Mouse (Mus musculus): ENCODE measurements at regions not wholly inside any gene's neighbourhood (a gene's known extent, or its start where the extent isn't known, plus 50 kb on each side); places are given as distances from the start of the nearest gene placed in this dataset.

DNA sequence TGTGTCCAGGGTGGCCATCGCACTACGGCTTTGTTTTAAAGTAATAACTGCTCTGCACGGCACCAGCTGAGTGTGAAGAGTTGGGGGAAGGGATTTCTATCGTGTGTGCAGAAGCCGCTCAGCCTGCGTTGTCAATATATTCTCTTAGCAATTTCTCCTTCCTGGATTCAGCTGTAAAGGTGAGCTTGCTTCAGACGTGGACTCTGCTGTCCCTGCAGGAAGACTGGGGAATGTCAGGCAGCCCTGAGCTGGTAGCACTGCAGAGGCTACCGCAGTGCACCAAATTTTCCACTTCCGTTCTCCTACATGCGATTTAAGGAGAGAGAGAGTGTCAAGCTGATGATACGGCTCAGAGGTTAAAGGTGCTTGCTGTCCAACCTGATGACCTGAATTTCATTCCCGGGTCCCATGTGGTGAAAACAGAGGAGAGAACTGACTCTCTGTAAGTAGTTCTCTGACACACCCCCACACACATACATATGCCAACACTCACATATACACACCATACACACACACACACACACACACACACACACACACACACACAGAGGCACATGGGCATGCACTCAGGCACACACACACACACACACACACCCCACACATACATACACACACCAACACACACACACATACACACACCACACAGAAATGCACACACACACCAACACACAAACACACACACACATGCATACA, 59.9 kb upstream of the Prelid3b start:
- no peak for DNase-seq (ENCODE audit: low spot score)

DNA sequence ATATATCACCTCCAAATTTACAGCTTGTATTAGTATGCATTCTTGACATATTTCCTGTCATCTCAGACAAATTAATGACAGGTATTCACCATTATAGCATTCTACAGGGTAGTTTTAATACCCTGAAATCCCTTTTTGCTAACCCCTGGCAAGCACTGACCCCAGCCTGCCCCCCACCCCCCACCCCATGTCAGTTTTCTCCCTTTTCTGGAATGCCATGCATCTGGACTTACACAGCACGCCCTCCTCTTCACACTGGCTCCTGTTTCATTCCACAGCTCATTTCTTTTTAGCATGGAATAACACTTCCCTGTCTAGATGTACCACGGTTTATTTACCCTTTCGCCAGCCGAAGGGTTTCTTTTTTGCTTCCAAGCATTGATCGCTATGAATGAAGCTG, 67.8 kb upstream of the Prelid3b start:
- no peak for DNase-seq (ENCODE audit: low spot score)

DNA sequence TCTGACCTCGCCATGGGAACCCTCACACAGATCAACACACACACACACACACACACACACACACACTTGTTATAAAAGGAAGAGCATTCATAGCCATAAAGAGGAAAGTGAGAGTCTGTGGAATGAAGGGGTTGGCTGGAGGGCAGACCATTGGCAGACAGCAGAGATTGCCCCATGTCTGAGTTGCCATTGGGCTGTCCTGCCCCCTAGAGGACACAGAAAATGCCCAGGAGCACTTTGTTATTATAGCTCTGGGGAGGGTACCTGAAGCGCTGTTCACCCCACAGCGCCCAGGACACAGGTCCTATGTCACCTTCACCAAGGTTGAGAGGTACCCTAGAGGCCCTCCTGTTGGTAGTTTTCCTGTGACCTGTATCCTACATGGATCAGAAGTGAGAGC, 74.3 kb upstream of the Prelid3b start:
- peak; percentile 4 for DNase-seq (ENCODE audit: low spot score)

DNA sequence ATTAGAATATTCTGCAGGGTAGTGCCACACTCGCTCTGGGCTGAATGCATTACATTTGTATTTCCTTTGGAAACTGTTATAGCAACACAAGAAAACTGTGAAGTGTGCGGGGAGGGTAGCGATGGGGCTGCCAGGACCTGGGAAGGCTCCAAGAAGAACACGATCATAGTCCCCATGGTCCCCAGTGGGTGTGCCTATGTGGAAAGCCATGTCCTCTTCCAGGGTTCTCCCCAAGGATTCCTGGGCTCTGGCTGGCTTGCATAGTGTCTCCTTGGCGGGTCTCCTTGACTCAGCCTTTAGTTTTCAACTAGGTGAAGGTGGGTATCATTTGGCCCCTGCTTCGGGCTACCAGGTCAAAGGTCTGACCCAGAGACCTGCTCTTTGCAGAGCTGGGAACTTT, 74.8 kb upstream of the Prelid3b start:
- no peak for DNase-seq (ENCODE audit: low spot score)

DNA sequence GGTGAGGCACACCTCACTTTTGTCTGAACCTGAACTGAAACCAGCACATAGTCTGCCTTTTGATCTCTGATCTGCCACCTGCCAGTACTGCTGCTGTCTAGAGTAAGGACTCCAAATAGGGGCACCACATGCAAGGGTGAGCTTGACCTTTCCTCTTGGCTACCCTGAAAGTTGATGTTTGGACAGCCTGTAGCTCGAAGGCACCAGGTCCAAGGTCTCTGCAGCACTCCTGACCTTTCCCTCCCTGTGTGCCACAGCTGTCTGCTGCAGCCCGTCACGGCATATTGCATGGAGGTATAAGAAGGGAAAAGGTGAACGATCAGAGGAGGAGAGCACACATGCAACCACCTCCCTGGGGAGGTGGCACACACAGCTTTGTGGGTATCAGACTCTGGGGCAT, 75.9 kb upstream of the Prelid3b start:
- DNase-seq (ENCODE audit: low spot score) = no peak

DNA sequence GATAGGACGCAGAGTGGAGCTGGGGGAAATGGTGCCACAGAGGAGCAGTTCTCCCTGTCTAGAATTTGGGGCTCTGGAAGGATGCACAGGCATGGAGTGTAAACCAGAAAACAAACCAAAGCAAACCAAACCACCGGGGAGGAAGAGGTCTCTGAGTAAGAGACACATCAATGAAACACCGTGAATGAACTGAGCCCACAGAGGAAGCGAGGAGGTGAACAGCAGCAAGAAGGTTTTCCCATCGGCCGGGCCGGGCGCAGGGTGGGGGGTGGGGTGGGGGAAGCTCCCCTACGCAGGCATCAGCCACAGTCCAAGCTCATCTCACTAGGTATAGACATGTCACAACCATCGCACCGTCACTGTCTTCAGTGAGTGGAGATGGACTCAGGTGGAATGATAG, 82.9 kb upstream of the Prelid3b start:
- DNase-seq (ENCODE audit: low spot score) = peak; percentile 14

DNA sequence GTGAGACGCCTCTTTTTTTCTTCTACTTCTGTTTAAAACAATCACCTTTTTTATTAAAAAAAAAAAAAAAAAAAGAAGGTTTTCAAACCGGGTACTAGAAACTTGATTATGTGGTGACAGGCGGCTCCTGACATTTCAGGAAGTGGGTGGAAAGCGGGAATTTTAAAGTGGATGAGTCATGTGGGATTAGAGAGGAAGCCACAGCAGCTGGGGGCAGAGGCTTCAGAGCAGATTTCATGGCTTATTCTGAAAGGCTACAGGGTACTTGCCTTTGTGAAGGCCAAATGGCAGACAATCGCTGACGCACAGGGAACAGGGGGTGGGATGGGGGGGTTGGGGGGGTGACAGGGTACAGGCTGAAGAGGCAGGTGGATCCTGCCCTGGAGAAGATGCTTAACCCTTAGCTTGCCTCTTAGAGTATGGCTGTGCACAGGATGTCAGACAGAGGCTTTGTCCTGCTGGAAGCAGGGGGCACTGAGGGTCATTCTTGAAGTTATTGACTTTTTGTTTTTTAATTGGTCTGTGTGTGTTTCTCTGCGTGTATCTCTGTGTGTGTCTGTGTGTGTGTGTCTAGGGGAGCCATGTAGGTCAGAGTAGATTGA, 81.4 kb upstream of the Zfp831 start:
- DNase-seq (ENCODE audit: low spot score) = no peak

DNA sequence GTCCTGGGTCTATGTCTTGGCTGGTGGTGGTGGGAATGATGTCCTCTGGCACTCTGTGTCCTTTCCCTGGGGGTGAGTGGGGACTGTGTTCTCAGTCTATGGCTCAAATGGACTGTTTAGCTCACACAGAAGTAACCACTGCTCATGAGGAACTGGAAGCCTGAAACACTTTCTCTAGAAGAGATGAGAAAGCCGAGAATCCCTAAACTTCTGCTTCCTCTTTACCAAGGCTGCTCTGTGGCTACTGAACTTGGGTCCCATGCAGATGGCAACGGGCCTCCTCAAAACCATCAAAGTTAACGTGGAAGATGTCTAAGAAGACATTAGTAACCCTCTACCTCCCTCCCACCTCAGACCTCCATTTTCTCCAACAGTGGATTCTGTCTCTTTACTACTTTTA, 79.4 kb upstream of the Zfp831 start:
- no peak for DNase-seq (ENCODE audit: low spot score)

DNA sequence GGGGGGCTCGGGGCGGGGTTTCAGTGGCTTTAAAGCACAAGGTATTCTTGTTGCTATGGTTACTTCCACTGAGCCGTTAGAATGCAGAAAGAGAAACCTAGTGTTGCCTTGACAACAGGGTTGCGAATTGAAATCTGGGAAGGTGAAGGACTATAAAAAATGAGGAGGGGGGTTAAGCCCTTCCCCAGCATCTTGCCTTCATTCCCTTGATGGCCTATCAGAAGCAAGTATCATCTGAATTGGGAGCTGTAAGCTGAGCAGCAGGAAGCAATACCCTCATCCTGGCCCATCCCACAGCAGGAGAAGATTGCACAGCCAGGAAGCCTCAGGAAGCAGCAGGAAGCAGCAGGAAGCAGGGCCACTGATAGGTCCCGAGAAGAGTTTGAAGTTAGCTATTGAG, 78.5 kb upstream of the Zfp831 start:
- no peak for DNase-seq (ENCODE audit: low spot score)

DNA sequence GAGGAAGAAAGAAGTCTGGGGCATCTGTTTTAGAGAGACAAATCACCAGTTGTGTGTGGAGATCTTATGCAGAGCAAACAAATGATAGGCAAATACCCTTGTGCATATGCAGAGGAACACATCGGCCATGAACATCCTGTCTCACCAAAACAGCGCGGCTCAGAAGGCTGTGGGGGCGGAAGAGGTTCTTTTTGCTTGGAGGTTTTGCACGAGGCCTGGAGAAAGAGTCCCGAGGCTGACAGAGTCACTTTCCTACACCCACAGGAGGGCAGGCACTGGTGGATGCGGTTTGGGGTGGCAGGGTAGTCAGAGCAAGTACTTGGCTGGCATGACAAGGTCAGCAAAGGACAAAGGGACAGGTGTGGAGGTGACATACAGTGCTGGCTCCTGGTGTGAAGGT, 77.4 kb upstream of the Zfp831 start:
- peak; percentile 23 for DNase-seq (ENCODE audit: low spot score)

DNA sequence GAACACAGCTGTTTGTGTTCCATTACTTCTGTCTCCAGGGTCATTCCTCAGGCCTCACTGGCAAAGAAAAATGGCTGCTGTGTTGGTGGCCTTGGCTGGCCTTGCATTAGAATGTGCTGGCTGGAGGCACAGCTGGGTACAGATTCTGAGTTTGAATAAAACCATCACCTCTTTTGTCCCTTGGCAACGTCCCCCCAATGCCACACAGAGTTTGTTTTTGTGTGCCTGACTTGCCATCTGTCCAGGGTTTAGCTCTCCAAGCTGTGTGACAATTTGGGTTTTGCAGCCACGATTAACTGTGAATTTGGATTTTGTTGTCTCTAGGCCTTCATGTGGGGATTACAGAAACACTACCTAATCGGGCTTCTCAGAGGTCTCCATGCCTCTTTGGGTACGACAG, 76.6 kb upstream of the Zfp831 start:
- DNase-seq (ENCODE audit: low spot score) = no peak

DNA sequence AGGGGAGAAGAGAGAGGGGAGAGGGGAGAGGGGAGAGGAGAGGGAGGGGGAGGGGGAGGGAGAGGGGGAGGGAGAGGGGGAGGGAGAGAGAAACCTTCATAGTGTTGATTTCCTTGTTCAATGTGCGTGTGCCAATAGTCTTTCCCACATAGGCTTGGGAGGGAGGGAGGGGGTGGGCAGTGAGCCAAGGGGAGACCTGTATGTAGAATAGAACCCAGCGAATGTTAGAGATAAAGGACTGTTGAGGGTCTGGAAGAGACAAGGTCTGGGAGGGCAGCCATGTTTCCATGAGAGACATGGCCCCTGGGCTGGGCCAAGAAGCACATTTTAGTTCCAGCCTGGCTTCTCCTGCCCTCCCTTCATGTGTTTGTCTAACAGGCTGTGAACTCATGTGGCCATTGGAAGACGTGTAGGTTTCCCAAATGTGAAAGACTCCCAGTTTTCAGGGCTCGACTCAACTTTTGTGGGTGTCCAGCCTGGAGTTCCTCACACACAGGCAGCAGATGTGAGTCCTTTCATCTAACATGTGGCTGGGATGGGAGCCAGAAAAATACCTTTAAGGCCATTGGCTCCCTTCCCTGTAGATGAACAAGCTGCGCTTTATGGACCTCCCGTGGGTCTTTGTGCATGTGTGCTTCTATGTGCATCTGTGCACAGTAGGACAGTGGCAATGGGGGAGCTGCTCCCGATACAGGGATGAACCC, 68.4 kb upstream of the Zfp831 start:
- no peak for DNase-seq (ENCODE audit: low spot score)

DNA sequence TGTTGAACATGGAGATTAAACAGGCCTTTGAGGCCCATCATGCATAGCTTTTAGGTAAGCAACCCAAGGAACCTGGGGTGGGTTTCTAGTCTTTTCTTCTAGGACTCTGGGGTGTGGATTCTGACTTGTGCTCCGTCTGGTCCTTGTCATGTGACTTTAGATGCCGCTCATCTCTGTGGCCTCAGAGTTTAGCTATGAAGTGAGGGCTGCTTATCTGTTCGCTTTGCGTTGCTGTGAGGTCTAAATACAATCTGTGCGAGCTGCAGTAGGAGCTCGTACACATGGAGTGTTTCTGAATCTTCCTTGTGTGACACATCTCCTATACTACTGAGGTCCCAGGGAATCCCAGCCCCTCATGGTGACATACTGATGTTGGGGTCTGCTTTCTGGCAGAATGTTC, 67.8 kb upstream of the Zfp831 start:
- no peak for DNase-seq (ENCODE audit: low spot score)

DNA sequence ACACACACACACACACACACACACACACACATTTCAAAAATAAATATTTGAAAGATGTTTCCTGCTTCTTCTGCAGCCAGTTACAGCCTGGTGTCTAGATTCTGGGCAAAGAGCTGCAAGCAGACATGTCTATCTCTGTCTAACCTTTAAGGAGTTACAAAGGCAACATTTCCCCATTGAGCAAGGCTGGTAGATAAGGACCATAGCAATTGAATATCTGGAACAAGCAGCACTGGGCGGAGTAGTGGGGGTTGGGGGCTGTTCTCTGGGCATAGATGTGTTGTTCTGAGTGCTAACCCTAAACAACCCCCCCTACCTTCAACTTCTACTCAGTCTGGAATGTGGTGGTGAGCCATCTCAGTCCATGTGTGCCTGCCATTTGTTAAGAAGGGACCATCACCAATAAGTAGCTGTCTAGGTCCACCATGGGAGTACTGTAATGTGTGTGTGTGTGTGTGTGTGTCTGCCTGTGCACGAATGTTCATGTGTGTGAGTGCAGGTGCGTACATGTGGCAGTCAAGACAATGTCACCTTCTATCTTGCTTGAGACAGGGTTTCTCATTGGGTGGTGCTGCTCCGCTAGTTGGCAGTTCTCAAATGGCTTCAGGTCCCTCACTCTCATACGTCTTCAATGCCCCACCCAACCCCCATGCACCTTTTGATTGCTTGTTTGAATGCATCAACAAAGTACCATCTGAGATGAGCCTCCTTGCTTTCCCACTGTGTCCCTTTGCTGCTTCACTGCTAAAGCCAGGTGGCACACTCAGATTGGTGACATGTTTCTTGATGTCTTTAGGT, 62.2 kb upstream of the Zfp831 start:
- no peak for DNase-seq (ENCODE audit: low spot score)

DNA sequence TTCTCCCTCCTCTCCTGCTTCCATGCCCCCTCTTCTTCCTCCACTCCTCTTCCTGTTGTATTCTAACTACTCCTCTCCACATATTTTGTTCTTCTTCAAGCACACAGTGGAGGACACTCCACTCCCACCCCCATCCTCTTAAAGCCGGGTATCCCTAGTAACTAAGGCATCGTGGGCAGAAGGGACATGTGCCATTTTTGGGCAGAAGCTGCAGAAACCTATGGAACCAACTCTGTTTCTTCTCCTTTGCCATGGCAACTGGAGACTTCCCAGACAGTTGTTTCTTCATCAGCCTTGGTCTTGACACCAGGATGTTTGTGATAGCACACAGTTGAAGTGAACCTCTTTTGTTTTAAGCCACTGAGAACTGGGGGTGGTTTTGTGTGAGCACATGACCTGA, 59.1 kb upstream of the Zfp831 start:
- DNase-seq (ENCODE audit: low spot score) = no peak

Measured in thymus, postnatal 0 days (tissue).